Mouse (Mus musculus) adipocyte (in vitro differentiated cells): Measurements from ENCODE around the gene Vmn2r70.

ENCODE experiments used
- DNase-seq: peaks from one replicate; pipeline ENCODE4 v3.0.0-alpha.2; 2016; ENCODE audit warnings: low spot score

Gene Vmn2r70

DNA sequence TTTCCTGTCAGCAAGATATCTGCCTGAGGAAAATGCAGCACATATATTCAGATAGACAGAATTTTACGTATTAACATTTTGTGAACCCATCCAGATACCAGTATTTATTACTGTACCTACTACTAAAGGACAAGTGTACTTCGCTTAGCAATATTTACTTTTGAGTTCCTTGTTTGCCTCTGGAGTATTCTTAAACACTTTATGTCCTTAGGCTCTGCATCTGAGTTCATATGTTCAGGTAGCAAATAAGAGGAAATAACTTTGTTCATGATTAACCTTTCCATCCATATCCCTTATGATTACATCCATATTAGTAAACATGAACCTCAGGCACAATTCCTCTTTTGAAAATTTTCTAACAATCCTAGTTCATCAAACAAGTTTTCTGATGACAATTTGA lies at the start of gene Vmn2r70:
Vmn2r70 (minus strand) TSS at position 101 of the 400 bp plus-strand sequence.
- no peak for DNase-seq

DNA sequence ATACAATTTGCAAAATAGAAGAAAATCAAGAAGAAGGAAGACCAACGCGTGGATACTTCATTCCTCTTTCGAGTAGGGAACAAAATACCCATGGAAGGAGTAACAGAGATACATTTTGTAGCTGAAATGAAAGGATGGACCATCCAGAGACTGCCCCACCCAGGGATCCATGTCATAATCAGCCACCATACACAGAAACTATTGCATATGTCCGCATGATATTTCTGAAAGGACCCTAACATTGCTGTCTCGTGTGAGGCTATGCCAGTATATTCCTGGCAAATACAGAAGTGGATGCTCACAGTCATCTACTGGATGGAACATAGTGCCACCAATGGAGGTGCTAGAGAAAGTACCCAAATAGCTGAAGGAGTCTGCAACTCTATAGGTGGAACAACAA lies 6.2 kb downstream of the Vmn2r70 start, which contains the start of gene Vmn2r71:
Vmn2r71 (plus strand) TSS at position 301 of the 400 bp plus-strand sequence.
- no peak for DNase-seq

DNA sequence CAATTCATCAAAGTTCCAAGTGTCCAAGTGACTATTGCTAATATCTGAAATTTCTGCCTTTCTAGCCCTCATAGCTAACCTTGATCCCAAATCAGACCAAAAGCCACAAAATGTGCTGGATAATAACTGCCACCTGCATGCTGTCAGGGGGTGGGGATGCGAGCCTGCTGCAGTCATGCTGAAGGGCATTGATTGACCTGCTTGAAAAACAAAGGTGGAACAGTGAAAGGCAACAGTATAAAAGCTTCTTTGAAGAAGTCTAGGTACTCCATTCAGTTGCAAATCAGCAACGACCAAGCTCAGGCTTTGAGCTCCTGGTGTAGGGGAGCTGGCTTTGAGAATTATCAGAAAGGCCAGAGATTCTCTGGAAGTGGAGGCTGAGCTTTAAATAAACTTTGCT lies 25.9 kb downstream of the Vmn2r70 start:
- no peak for DNase-seq

DNA sequence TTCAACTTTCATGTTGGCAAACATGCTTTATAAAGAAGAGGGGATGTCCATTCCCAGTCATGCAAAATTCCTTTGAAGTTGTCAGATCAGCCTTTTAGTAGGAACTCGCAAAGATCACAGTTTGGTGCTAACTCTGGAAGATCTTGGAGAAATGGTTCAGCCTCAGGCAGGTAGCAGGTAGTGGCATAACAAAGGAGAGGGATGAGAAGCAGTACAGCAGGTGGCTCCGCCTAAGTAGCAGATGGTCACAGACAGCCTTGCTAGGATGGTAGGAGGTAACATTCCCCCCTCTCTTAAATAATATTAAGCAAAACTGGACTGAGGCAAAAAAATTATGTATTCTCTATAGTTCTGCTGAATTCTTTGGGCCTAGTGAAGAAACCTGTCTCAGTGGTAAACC lies 26.9 kb downstream of the Vmn2r70 start:
- DNase-seq: no peak
